Mouse (Mus musculus) E14TG2a.4 (cell line): ENCODE results near the gene Asic5.

Experiments used
- CTCF ChIP-seq: conservative IDR thresholded peaks from 2 replicates; pipeline ENCODE4 v1.5.1; 2014; ENCODE audit warnings: low read length
- NANOG ChIP-seq: IDR thresholded peaks from 2 replicates; pipeline ENCODE4 v1.6.1; 2014; ENCODE audit warnings: borderline replicate concordance, low read length, mixed read lengths
- POU5F1 ChIP-seq: IDR thresholded peaks from 2 replicates; pipeline ENCODE4 v1.6.1; 2014; ENCODE audit warnings: low read length, borderline replicate concordance

GRCm38 (mm10) chr3:82036262-82037044 lies 54.4 kb downstream of the Asic5 start:
- TF ChIP-seq CTCF: no peak
- TF ChIP-seq POU5F1: no peak
- no peak for TF ChIP-seq NANOG
